Mouse (Mus musculus): Measurements from ENCODE around the gene Ash1l. TPM values are rescaled to one million over a fixed set of nuclear protein-coding genes. Genes with fewer than 3 reads are reported as not detected.

The Ash1l gene
- total and polyA plus RNA-seq, 3 experiments, result 9.6 to 22.2 (median 12.8) TPM

GRCm38 (mm10) chr3:88981206-88982010, 31.0 kb downstream of the Ash1l start:
- Histone ChIP-seq H3K27me3 (ENCODE audit: control insufficient read depth in 1 of 2, insufficient read depth in 2 of 2, low read length in 2 of 2) (no peaks in the 10 kb centered on the region), H3K79me2 (ENCODE audit: control insufficient read depth, insufficient read depth, low read length, poor library complexity) (peaks cover 16% of the 10 kb centered on the region), H3K27ac (ENCODE audit: control insufficient read depth, low read depth, low read length) (no peak overlapping the region), H3K4me1 (ENCODE audit: control insufficient read depth in 1 of 2, insufficient read depth in 2 of 2, low read length in 2 of 2) (peaks cover 3 to 5% of the 10 kb centered on the region in 2 experiments; a peak in 2 of 4 replicates), H3K36me3 (ENCODE audit: control insufficient read depth in 1 of 2, insufficient read depth in 2 of 2, low read length in 2 of 2) (peaks cover 10 to 49% of the 10 kb centered on the region in 2 experiments), H3K9me3 (replicated peaks; ENCODE audit: insufficient read depth, low read length) (no peaks in the 10 kb centered on the region), H3K9ac (ENCODE audit: control insufficient read depth, low read depth, low read length, poor library complexity, severe bottlenecking) (no peak overlapping the region), H3K4me3 (ENCODE audit: control insufficient read depth in 1 of 2, insufficient read depth in 1 of 2, low read depth in 2 of 2, low read length in 2 of 2) (no peak overlapping the region)
- TF ChIP-seq RAD21 (IDR thresholded peaks at IDR 0.05; ENCODE audit: low read depth, low read length), result no peak
- DNase-seq (ENCODE audit: low read depth, low spot score), result no peak

- no peaks in the 10 kb centered on the region for H3K9me3 ChIP-seq (replicated peaks; ENCODE audit: insufficient read depth, low read length)
- H3K4me3 ChIP-seq (ENCODE audit: control insufficient read depth in 1 of 2, insufficient read depth in 1 of 2, low read depth in 2 of 2, low read length in 2 of 2), result no peak overlapping the region
- H3K9ac ChIP-seq (ENCODE audit: control insufficient read depth, low read depth, low read length, poor library complexity, severe bottlenecking), result no peak overlapping the region
- no peaks in the 10 kb centered on the region for H3K27me3 ChIP-seq (ENCODE audit: control insufficient read depth in 1 of 2, insufficient read depth in 2 of 2, low read length in 2 of 2)
- no peak for DNase-seq (ENCODE audit: low read depth, low spot score)
- peaks cover 10 to 51% of the 10 kb centered on the region in 2 experiments for H3K36me3 ChIP-seq (ENCODE audit: control insufficient read depth in 1 of 2, insufficient read depth in 2 of 2, low read length in 2 of 2)
- peaks cover 10% of the 10 kb centered on the region; the same call in 1 of the 2 replicates for H3K79me2 ChIP-seq (ENCODE audit: control insufficient read depth, insufficient read depth, low read length, poor library complexity)
- no peak overlapping the region for H3K27ac ChIP-seq (ENCODE audit: control insufficient read depth, low read depth, low read length)
- TF ChIP-seq MAX (IDR thresholded peaks at IDR 0.05; ENCODE audit: low read length) (no peak), POLR2AphosphoS5 (IDR thresholded peaks at IDR 0.05; ENCODE audit: borderline replicate concordance, low read depth, low read length) (no peak), CTCF (IDR thresholded peaks at IDR 0.05 in 2 of 3, conservative IDR thresholded peaks at IDR 0.05 in 1 of 3; ENCODE audit: control insufficient read depth in 1 of 3, insufficient read depth in 1 of 3, low read depth in 2 of 3, low read length in 3 of 3, poor library complexity in 1 of 3, severe bottlenecking in 1 of 3) (no peak), MEF2A (IDR thresholded peaks at IDR 0.05; ENCODE audit: extremely low read depth, insufficient replicate concordance, low read depth, low read length, poor library complexity, severe bottlenecking) (no peak), ZMIZ1 (IDR thresholded peaks at IDR 0.05; ENCODE audit: low read depth, low read length) (no peak), E2F4 (IDR thresholded peaks at IDR 0.05; ENCODE audit: borderline replicate concordance, low read depth, low read length) (no peak), ZNF384 (IDR thresholded peaks at IDR 0.05; ENCODE audit: low read depth, low read length) (no peak), CHD2 (IDR thresholded peaks at IDR 0.05; ENCODE audit: low read length) (no peak), RAD21 (IDR thresholded peaks at IDR 0.05; ENCODE audit: low read depth, low read length) (no peak), TCF12 (IDR thresholded peaks at IDR 0.05; ENCODE audit: low read depth, low read length) (no peak), ETS1 (IDR thresholded peaks at IDR 0.05; ENCODE audit: low read depth, low read length) (no peak), POLR2AphosphoS2 (IDR thresholded peaks at IDR 0.05; ENCODE audit: low read length) (no peak), MAFK (IDR thresholded peaks at IDR 0.05; ENCODE audit: borderline replicate concordance, low read depth, low read length) (no peak), TBP (IDR thresholded peaks at IDR 0.05; ENCODE audit: low read depth, low read length) (no peak)
- H3K4me1 ChIP-seq (ENCODE audit: control insufficient read depth in 1 of 2, insufficient read depth in 2 of 2, low read length in 2 of 2), result peaks cover 3 to 5% of the 10 kb centered on the region in 2 experiments; a peak in 2 of 4 replicates
Measured at GRCm38 (mm10) chr3:88983921-88984381, 33.5 kb downstream of the Ash1l start.
